Mouse (Mus musculus) testis, adult 2 months (tissue): ENCODE results near the gene Washc2. TPM values are rescaled to one million over a fixed set of nuclear protein-coding genes. Genes with fewer than 3 reads are reported as not detected.

Experiments used
- H3K27ac ChIP-seq: fragments of 200-500 bp; 2 replicates; pipeline ENCODE4 v1.5.1; 2012; ENCODE audit warnings: low read depth, low read length; ENCODE audit not compliant: control insufficient read depth, insufficient read depth
- H3K27me3 ChIP-seq: fragments of 200-500 bp; 2 replicates; pipeline ENCODE4 v1.6.1; 2012; ENCODE audit warnings: mild to moderate bottlenecking, low read length, moderate library complexity; ENCODE audit not compliant: control insufficient read depth, insufficient read depth
- H3K36me3 ChIP-seq: fragments of 200-500 bp; 2 replicates; pipeline ENCODE4 v1.6.1; 2012; ENCODE audit warnings: mild to moderate bottlenecking, low read length; ENCODE audit not compliant: control insufficient read depth, insufficient read depth
- H3K4me1 ChIP-seq: fragments of 200-500 bp; 2 replicates; pipeline ENCODE4 v1.6.1; 2012; ENCODE audit warnings: low read length; ENCODE audit not compliant: control insufficient read depth, insufficient read depth
- H3K4me3 ChIP-seq: fragments of 200-500 bp; 2 replicates; pipeline ENCODE4 v1.5.1; 2012; ENCODE audit warnings: low read depth, mild to moderate bottlenecking, low read length, moderate library complexity, mixed read lengths; ENCODE audit not compliant: control insufficient read depth
- CTCF ChIP-seq: fragments of 200-500 bp; IDR thresholded peaks from 2 replicates; pipeline ENCODE4 v1.5.1; 2012; ENCODE audit warnings: low read depth, mild to moderate bottlenecking, inconsistent platforms, low read length, moderate library complexity; ENCODE audit not compliant: control insufficient read depth, insufficient read depth, insufficient replicate concordance
- POLR2A ChIP-seq: fragments of 200-500 bp; IDR thresholded peaks from 2 replicates; pipeline ENCODE4 v1.6.1; 2012; ENCODE audit warnings: low read depth, mild to moderate bottlenecking, inconsistent platforms, low read length, moderate library complexity; ENCODE audit not compliant: control insufficient read depth
- polyA plus RNA-seq: library from polyadenylated mRNA; depleted of rRNA; stranded (reverse); fragments of >200 nt; gene quantifications from 2 replicates; pipeline ENCODE4 v1.2.3, GENCODE M21; 2012; rRNA removed

Gene Washc2
- polyA plus RNA-seq, 1 experiment = 11.3 TPM

DNA sequence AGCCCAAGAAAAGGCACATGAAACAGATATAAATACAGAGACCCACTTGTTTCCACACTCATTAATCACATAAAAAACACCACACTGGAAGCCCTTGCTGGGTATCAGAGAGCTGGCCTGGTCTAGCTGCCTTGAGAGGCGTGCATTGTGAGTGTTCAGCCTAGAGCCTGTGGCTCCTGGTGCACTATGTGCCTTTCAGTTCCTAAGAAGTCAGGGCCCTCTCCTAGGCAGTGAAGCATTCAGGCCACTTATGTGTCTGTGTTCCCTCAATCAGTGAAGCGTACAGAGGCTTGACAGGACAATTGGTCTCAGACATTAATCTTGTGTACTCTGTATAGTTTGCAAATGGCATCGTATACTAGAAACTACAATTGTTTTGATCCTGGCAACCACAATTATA, 75.4 kb downstream of the Washc2 start:
- TF ChIP-seq CTCF (no peak), POLR2A (no peak)
- Histone ChIP-seq H3K4me1 (no peaks in the 10 kb centered on the region), H3K4me3 (no peak overlapping the region), H3K36me3 (no peaks in the 10 kb centered on the region; the same call in 1 of the 2 replicates), H3K27ac (no peak overlapping the region), H3K27me3 (no peaks in the 10 kb centered on the region)

DNA sequence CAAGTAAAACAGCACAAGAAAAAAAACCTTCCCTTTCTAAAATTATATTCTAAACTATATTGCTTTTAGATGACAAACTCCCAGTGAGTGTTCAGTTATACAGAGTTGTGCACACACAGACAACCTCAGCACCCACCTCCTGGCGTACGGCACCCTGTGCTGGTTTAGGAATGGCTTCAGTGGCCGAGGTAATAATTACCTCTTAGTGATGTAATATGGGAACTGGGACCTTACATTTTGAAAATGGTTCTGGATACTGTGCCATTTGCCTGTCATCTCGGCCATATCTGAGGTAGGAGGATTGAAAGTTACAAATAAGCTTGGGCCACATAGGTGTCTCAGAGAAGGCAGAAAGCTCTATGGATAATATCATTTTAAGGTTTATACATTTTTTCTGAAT, 78.5 kb downstream of the Washc2 start:
- Histone ChIP-seq H3K27me3 (no peaks in the 10 kb centered on the region), H3K36me3 (peaks cover 1% of the 10 kb centered on the region), H3K4me1 (no peaks in the 10 kb centered on the region), H3K27ac (no peak overlapping the region), H3K4me3 (no peak overlapping the region)
- TF ChIP-seq POLR2A = no peak; the same call in 1 of the 2 replicates
- no peak for TF ChIP-seq CTCF

DNA sequence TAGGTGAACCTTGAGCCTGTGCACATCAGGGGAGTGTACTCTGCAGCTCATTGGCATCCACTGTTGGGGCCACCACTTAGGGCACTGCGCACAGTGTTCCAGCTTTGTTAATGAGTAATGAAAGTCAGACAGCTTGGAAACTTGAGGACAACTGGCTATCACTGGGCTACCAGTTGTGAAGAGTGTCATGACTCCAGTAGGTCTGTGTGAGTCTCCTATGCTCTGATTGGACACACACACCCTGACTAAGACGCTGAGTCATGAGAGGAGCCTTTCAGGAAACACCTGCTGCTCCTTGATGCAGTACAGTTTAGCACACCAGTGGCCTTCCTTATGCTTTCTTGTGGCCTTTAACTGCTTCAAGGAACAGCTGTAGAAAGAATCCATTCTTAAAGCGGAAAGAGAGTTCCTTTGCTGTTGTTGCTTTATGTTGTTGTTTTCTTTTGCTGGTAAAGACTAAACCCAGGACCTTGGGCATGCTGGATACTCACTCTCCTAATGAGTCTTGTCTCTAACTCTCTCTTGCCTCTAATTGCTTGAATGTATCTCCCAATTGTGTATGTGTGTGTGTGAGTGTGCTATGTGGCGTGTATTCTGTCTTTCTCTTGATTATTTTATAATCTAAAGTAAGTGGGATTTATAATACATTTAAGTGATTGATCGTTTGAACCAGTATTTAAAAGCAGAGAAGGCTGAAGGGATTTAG, 79.2 kb downstream of the Washc2 start:
- TF ChIP-seq POLR2A (no peak), CTCF (no peak)
- Histone ChIP-seq H3K27me3 (no peaks in the 10 kb centered on the region), H3K4me1 (no peaks in the 10 kb centered on the region), H3K36me3 (peaks cover 3% of the 10 kb centered on the region), H3K4me3 (peak overlapping the region; percentile 21; the same call in 1 of the 2 replicates), H3K27ac (no peak overlapping the region)

DNA sequence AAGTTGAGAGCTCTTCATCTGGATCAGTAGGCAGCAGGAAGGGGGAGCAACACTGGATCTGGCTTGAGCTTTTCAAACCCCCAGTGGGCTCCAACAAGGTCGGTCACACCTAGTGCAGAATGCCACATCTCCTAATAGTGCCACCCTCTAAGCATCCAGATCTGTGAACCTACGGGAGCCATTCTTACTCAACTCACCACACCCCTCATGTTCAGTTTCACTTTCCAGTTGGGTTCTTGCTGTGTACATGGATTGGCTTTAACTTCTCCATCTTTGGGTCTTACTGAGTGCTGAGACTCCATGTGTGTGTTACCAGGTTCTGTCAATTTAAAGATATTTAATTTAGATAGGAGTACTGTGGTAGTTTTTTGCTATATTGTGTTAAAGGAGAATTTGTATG, 103.6 kb downstream of the Washc2 start:
- peaks cover 4% of the 10 kb centered on the region for H3K36me3 ChIP-seq
- H3K27ac ChIP-seq = no peak overlapping the region
- TF ChIP-seq CTCF (no peak), POLR2A (no peak)
- no peaks in the 10 kb centered on the region for H3K4me1 ChIP-seq
- H3K27me3 ChIP-seq = no peaks in the 10 kb centered on the region
- no peak overlapping the region for H3K4me3 ChIP-seq

Other genes with a start within 250 kb of the Washc2 start
- gene Plxnd1, start 213.0 kb upstream of the Washc2 start, polyA plus RNA-seq = 5.7 and 6.1 TPM in 2 replicates
- gene Tmcc1, start 14.6 kb upstream of the Washc2 start, polyA plus RNA-seq = 89.6 and 97.7 TPM in 2 replicates
- 108 and 157 TPM in 2 replicates for gene Zfand4, start 56.2 kb downstream of the Washc2 start, polyA plus RNA-seq
- gene March8, start 130.0 kb downstream of the Washc2 start, polyA plus RNA-seq = 19.2 and 20.0 TPM in 2 replicates